Comparison of ENCODE assay signal across 8 mouse cellular contexts in the genomic region with DNA sequence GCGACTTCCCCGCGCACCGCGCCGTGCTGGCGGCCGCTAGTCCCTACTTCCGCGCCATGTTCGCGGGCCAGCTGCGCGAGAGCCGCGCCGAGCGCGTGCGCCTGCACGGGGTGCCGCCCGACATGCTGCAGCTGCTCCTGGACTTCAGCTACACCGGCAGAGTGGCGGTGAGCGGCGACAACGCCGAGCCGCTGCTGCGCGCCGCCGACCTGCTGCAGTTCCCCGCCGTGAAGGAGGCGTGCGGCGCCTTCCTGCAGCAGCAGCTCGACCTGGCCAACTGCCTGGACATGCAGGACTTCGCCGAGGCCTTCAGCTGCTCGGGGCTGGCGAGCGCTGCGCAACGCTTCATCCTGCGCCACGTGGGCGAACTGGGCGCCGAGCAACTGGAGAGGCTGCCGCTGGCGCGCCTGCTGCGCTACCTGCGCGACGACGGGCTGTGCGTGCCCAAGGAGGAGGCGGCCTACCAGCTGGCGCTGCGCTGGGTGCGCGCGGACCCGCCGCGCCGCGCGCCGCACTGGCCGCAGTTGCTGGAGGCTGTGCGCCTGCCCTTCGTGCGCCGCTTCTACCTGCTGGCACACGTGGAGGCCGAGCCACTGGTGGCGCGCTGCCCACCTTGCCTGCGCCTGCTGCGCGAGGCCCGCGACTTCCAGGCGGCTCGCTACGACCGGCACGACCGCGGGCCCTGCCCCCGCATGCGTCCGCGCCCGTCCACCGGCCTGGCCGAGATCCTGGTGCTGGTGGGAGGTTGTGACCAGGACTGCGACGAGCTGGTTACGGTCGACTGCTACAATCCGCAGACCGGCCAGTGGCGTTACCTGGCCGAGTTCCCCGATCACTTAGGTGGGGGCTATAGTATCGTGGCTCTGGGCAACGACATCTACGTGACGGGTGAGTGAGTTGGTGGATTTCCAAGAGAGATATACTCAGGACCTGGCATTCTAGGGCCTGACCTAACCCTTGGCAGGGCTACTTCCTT. TPM values are rescaled to one million over a fixed set of nuclear protein-coding genes. Genes with fewer than 3 reads are reported as not detected.
DNase-seq lines count a peak whose midpoint lies in the region; ATAC-seq and TF ChIP-seq lines count a peak whose summit lies in the region.

No protein-coding gene starts in this region.

- TF ChIP-seq POLR2A in lung, adult 2 months (IDR thresholded peaks at IDR 0.05; ENCODE audit: borderline replicate concordance, extremely low read depth, low read depth, low read length) = no peak

- no peaks in the 10 kb centered on the region for H3K36me3 ChIP-seq in embryonic facial prominence, embryonic 11.5 days (replicated peaks; ENCODE audit: control insufficient read depth, insufficient read depth, low read depth, low read length)
- H3K36me3 ChIP-seq in heart, embryonic 11.5 days (ENCODE audit: control insufficient read depth, insufficient read depth, low read length) = peaks cover 9% of the 10 kb centered on the region

- TF ChIP-seq CTCF in lung, adult 2 months (IDR thresholded peaks at IDR 0.05; ENCODE audit: insufficient read depth, low read length) = no peak

- peak overlapping the region; percentile 72 for H3K27ac ChIP-seq in embryonic facial prominence, embryonic 11.5 days (replicated peaks; ENCODE audit: low read depth, low read length)
- peak overlapping the region; percentile 96 for H3K27ac ChIP-seq in heart, embryonic 11.5 days (ENCODE audit: low read depth, low read length)

- WGBS in embryonic facial prominence, embryonic 11.5 days = under 1% methylated on average over 110 of the region's 115 CpGs
- under 1% methylated on average over 106 of the region's 115 CpGs for WGBS in heart, embryonic 11.5 days (ENCODE audit: insufficient replicate concordance)
- under 1% methylated on average over 115 of the region's 115 CpGs for WGBS in lung, adult 2 months

- peaks cover 4% of the 10 kb centered on the region for H3K4me1 ChIP-seq in embryonic facial prominence, embryonic 11.5 days (ENCODE audit: control insufficient read depth, insufficient read depth, low read length)
- H3K4me1 ChIP-seq in heart, embryonic 11.5 days (ENCODE audit: control insufficient read depth, insufficient read depth, low read length) = peaks cover 49% of the 10 kb centered on the region
- H3K4me1 ChIP-seq in lung, adult 2 months (ENCODE audit: control insufficient read depth, insufficient read depth, low read length) = peaks cover 18% of the 10 kb centered on the region

- peak; percentile 81 for DNase-seq in CD4-positive helper T cell, adult 2 months (ENCODE audit: low read depth, low spot score)
- peak; percentile 59 for DNase-seq in adipocyte (ENCODE audit: low spot score)
- DNase-seq in embryonic facial prominence, embryonic 11.5 days (ENCODE audit: low spot score) = peak; percentile 53
- peak; percentile 60 to 74 for DNase-seq in layer of hippocampus, adult 8-10 months (ENCODE audit: low spot score in 2 of 2)
- DNase-seq in lung, adult 2 months = peak; percentile 53
- peak; percentile 50 for DNase-seq in ovary, postnatal 36 days (ENCODE audit: low spot score)
- DNase-seq in thymus, postnatal 36 days = peak; percentile 54 to 64

- peak overlapping the region; percentile 73 for H3K4me3 ChIP-seq in embryonic facial prominence, embryonic 11.5 days (ENCODE audit: low read depth, low read length)
- peak overlapping the region; percentile 91 for H3K4me3 ChIP-seq in heart, embryonic 11.5 days (ENCODE audit: low read depth, low read length)
- peak overlapping the region; percentile 68 for H3K4me3 ChIP-seq in lung, adult 2 months (replicated peaks; ENCODE audit: extremely low read depth, low read depth, low read length)

- no peaks in the 10 kb centered on the region; the same call in 1 of the 2 replicates for H3K27me3 ChIP-seq in embryonic facial prominence, embryonic 11.5 days (ENCODE audit: control insufficient read depth, insufficient read depth, low read length)
- no peaks in the 10 kb centered on the region for H3K27me3 ChIP-seq in heart, embryonic 11.5 days (ENCODE audit: control insufficient read depth, insufficient read depth, low read length)

- ATAC-seq in embryonic facial prominence, embryonic 11.5 days (replicated peaks; ENCODE audit: insufficient number of reproducible peaks, low FRiP score, low TSS enrichment, low read depth) = peak; percentile 61
- peak; percentile 31 for ATAC-seq in heart, embryonic 11.5 days (replicated peaks; ENCODE audit: insufficient number of reproducible peaks, low FRiP score, low TSS enrichment)

- peak overlapping the region; percentile 100 for H3K4me2 ChIP-seq in embryonic facial prominence, embryonic 11.5 days (ENCODE audit: low read depth, low read length)
- H3K4me2 ChIP-seq in heart, embryonic 11.5 days = peak overlapping the region; percentile 99

- H3K9ac ChIP-seq in embryonic facial prominence, embryonic 11.5 days (replicated peaks; ENCODE audit: low read length) = peak overlapping the region; percentile 46
- peak overlapping the region; percentile 94 for H3K9ac ChIP-seq in heart, embryonic 11.5 days (ENCODE audit: low read depth, low read length)

- H3K9me3 ChIP-seq in embryonic facial prominence, embryonic 11.5 days (replicated peaks; ENCODE audit: control insufficient read depth, low read length) = no peaks in the 10 kb centered on the region
- no peaks in the 10 kb centered on the region for H3K9me3 ChIP-seq in heart, embryonic 11.5 days (replicated peaks; ENCODE audit: control insufficient read depth, low read length)

RNA-seq across cellular contexts. Expression of a gene that starts 0.8 kb away (rescaled TPM):
- polyA plus RNA-seq in embryonic facial prominence, embryonic 11.5 days (2014; fragmentation: Nextera tagmentation; extraction: Ambion mirVana) = 3.2 TPM in 2 replicates
- 11.4 and 17.8 TPM in 2 replicates for polyA plus RNA-seq in heart, embryonic 11.5 days (2014; fragmentation: Nextera tagmentation; extraction: Ambion mirVana)
- 10 to 100 TPM; 19.3 to 24.2 (median 22.0) TPM for total RNA-seq in layer of hippocampus, adult 8-10 months (2022)
- 43.6 and 48.6 TPM in 2 replicates for polyA plus RNA-seq in lung, adult 2 months (2012; rRNA removed)

RNA-seq across cellular contexts. Expression of a gene that starts 13.3 kb away (rescaled TPM):
- 23.1 and 25.8 TPM in 2 replicates for polyA plus RNA-seq in embryonic facial prominence, embryonic 11.5 days (2014; fragmentation: Nextera tagmentation; extraction: Ambion mirVana)
- polyA plus RNA-seq in heart, embryonic 11.5 days (2014; fragmentation: Nextera tagmentation; extraction: Ambion mirVana) = 14.3 and 21.7 TPM in 2 replicates
- total RNA-seq in layer of hippocampus, adult 8-10 months (2022) = 10 to 100 TPM; 11.2 to 17.0 (median 13.4) TPM
- 8.9 TPM in 2 replicates for polyA plus RNA-seq in lung, adult 2 months (2012; rRNA removed)

RNA-seq across cellular contexts. Expression of a gene that starts 18.1 kb away (rescaled TPM):
- polyA plus RNA-seq in embryonic facial prominence, embryonic 11.5 days (2014; fragmentation: Nextera tagmentation; extraction: Ambion mirVana) = 21.1 and 21.5 TPM in 2 replicates
- polyA plus RNA-seq in heart, embryonic 11.5 days (2014; fragmentation: Nextera tagmentation; extraction: Ambion mirVana) = 11.8 and 12.2 TPM in 2 replicates
- total RNA-seq in layer of hippocampus, adult 8-10 months (2022) = 10 to 100 TPM; 13.8 to 17.6 (median 15.8) TPM
- polyA plus RNA-seq in lung, adult 2 months (2012; rRNA removed) = 15.9 and 21.6 TPM in 2 replicates

RNA-seq across cellular contexts. Expression of a gene that starts 20.6 kb away (rescaled TPM):
- polyA plus RNA-seq in embryonic facial prominence, embryonic 11.5 days (2014; fragmentation: Nextera tagmentation; extraction: Ambion mirVana) = 22.2 and 22.4 TPM in 2 replicates
- polyA plus RNA-seq in heart, embryonic 11.5 days (2014; fragmentation: Nextera tagmentation; extraction: Ambion mirVana) = 18.9 and 19.7 TPM in 2 replicates
- total RNA-seq in layer of hippocampus, adult 8-10 months (2022) = 10 to 100 TPM; 22.0 to 32.0 (median 30.5) TPM
- polyA plus RNA-seq in lung, adult 2 months (2012; rRNA removed) = 64.2 and 72.5 TPM in 2 replicates

RNA-seq across cellular contexts. Expression of a gene that starts 29.0 kb away (rescaled TPM):
- 0.25 and 0.55 TPM in 2 replicates for polyA plus RNA-seq in embryonic facial prominence, embryonic 11.5 days (2014; fragmentation: Nextera tagmentation; extraction: Ambion mirVana)
- 0.14 and 0.16 TPM in 2 replicates for polyA plus RNA-seq in heart, embryonic 11.5 days (2014; fragmentation: Nextera tagmentation; extraction: Ambion mirVana)
- 1 to 10 TPM in 1 of 4 experiments, under 1 TPM in 3; 0.72 to 1.1 (median 0.77) TPM for total RNA-seq in layer of hippocampus, adult 8-10 months (2022)
- polyA plus RNA-seq in lung, adult 2 months (2012; rRNA removed) = 0.08 TPM in 1 of 2 replicates, not detected in the other

Comparison
In these comparisons a context has a peak if more than half of its experiments do, and no peak if none do; other contexts are left out.
1. Peak in every context shown above with its lines: DNase-seq, ATAC-seq, H3K4me3 ChIP-seq and H3K27ac ChIP-seq.